Mouse (Mus musculus) liver, embryonic 11.5 days (tissue): Measurements from ENCODE around the gene Krt20. TPM values are rescaled to one million over a fixed set of nuclear protein-coding genes. Genes with fewer than 3 reads are reported as not detected.

ENCODE experiments used
- ATAC-seq: fragments of 200-750 bp; cut with Nextera tagmentation; replicated peaks from 2 replicates; pipeline ENCODE4 v1.8.0; 2017; ENCODE audit warnings: moderate number of reproducible peaks, mild to moderate bottlenecking, moderate TSS enrichment, moderate library complexity; ENCODE audit not compliant: low FRiP score
- DNase-seq: peaks from one replicate; pipeline ENCODE4 v3.0.0-alpha.2; 2017; ENCODE audit warnings: low spot score
- H3K27ac ChIP-seq: fragments of 300-500 bp; sonication (generic); 2 replicates; pipeline ENCODE4 v1.5.1; 2014; ENCODE audit warnings: mild to moderate bottlenecking, low read depth, low read length, control low read depth
- H3K27me3 ChIP-seq: fragments of 300-500 bp; sonication (generic); replicated peaks from 2 replicates; pipeline ENCODE4 v1.6.1; 2014; ENCODE audit warnings: low read length, mixed read lengths; ENCODE audit not compliant: control insufficient read depth, insufficient read depth
- H3K36me3 ChIP-seq: fragments of 300-500 bp; sonication (generic); 2 replicates; pipeline ENCODE4 v1.6.1; 2014; ENCODE audit warnings: mild to moderate bottlenecking, low read length, moderate library complexity, mixed read lengths; ENCODE audit not compliant: control insufficient read depth, insufficient read depth
- H3K4me1 ChIP-seq: fragments of 300-500 bp; sonication (generic); replicated peaks from 2 replicates; pipeline ENCODE4 v1.6.1; 2014; ENCODE audit warnings: low read length, mixed read lengths; ENCODE audit not compliant: control insufficient read depth, insufficient read depth
- H3K4me2 ChIP-seq: fragments of 300-500 bp; sonication (generic); 2 replicates; pipeline ENCODE4 v1.6.1; 2014; ENCODE audit warnings: mild to moderate bottlenecking, control low read depth, moderate library complexity
- H3K4me3 ChIP-seq: fragments of 300-500 bp; sonication (generic); 2 replicates; pipeline ENCODE4 v1.5.1; 2014; ENCODE audit warnings: low read depth, low read length, control low read depth
- H3K9ac ChIP-seq: fragments of 300-500 bp; sonication (generic); 2 replicates; pipeline ENCODE4 v1.6.1; 2014; ENCODE audit warnings: low read depth, low read length, control low read depth
- H3K9me3 ChIP-seq: fragments of 300-500 bp; sonication (generic); 2 replicates; pipeline ENCODE4 v1.6.1; 2016; ENCODE audit warnings: low read length, inconsistent platforms, mixed read lengths; ENCODE audit not compliant: control insufficient read depth
- WGBS: fragments of 180-500 bp; shearing (Covaris S2); extraction: QIAGEN DNeasy Blood & Tissue Kit; methylation state at CpG from one replicate; pipeline ENCODE4 v1.1.7; 2014; 5-methylcytosine and 5-hydroxymethylcytosine counted together
- polyA plus RNA-seq: library from polyadenylated mRNA; unstranded; fragments of >200 nt; fragmentation: Nextera tagmentation; extraction: Ambion mirVana; gene quantifications from 2 replicates; pipeline ENCODE4 v1.2.1, GENCODE M21; 2014

The Krt20 gene
- polyA plus RNA-seq, 1 experiment from 2014 or later = 32.1 TPM

DNA sequence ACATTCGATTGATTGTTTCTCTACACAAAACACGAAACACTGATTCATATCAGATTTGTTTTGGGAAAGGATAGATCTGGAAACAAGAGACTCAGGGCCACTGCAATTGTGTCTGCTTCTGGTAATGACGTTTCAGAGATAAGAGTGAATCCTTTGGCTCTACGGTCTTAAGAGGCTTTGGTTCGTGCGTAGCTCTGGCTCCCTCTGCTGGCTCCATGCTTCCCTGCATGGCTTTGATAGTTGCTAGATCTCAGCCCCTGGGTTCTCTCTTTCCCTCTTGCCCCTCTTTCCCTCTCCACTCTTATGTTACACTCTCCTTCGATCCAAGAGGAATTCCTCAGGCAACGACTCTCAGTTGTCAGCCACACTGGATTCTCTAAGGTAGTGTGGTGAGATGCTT, 25.2 kb upstream of the Krt20 start:
- H3K27me3 ChIP-seq = no peaks in the 10 kb centered on the region
- ATAC-seq (no peak), DNase-seq (peak; percentile 47)
- no peaks in the 10 kb centered on the region for H3K4me1 ChIP-seq
- H3K4me2 ChIP-seq = no peak overlapping the region
- H3K9ac ChIP-seq = no peak overlapping the region
- no peaks in the 10 kb centered on the region for H3K36me3 ChIP-seq
- H3K4me3 ChIP-seq = no peak overlapping the region
- H3K9me3 ChIP-seq = no peaks in the 10 kb centered on the region
- WGBS = 12% methylated on average over 8 of the region's 8 CpGs
- H3K27ac ChIP-seq = no peak overlapping the region

DNA sequence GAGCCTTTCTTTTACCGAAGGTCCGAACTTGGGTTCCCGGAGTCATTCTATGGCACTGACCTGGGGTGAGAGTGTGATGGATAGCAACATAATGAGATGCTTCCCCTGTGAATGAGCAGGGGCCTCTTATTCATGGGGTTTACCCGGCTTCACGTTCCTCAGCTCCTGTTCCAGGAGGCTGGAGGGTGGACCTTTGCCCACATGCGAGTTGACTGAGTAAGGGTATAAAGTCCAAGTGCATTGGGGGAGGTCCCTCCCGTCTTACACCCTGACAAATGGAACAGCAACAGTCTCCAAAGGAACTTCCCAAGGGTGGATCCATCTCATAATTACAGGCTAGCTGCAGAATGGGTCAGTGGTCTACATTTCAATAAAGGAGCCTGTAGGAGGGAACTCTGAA, 23.8 kb upstream of the Krt20 start:
- ATAC-seq (no peak), DNase-seq (no peak)
- H3K4me1 ChIP-seq = no peaks in the 10 kb centered on the region
- no peaks in the 10 kb centered on the region for H3K9me3 ChIP-seq
- no peaks in the 10 kb centered on the region for H3K36me3 ChIP-seq
- no peak overlapping the region for H3K9ac ChIP-seq
- H3K27me3 ChIP-seq = no peaks in the 10 kb centered on the region
- 72% methylated on average over 7 of the region's 7 CpGs for WGBS
- no peak overlapping the region for H3K4me3 ChIP-seq
- H3K4me2 ChIP-seq = no peak overlapping the region
- H3K27ac ChIP-seq = no peak overlapping the region

DNA sequence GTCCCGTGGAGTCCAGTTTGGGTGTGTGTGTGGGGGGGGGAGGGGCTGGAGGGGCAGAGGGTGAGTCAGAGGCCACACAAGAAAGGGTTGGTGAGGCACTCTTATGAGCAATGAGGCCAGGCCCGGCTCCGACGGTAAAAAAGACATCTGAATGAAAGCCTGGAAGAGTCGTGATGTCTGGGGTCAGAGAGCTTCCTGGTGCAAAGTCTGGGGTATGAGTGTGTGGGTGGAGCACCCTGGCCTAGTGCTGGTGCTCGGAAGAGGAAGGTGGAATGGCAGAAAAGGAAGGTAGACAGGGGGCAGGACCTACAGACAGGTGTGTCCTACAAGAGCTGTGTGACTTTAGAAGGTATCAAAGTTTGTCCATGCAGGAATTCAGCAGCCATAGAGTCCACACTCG, 20.9 kb upstream of the Krt20 start:
- Histone ChIP-seq H3K4me3 (no peak overlapping the region), H3K9ac (no peak overlapping the region), H3K27ac (no peak overlapping the region), H3K36me3 (no peaks in the 10 kb centered on the region), H3K9me3 (no peaks in the 10 kb centered on the region), H3K27me3 (no peaks in the 10 kb centered on the region), H3K4me1 (no peaks in the 10 kb centered on the region), H3K4me2 (no peak overlapping the region)
- ATAC-seq = no peak
- WGBS = 58% methylated on average over 7 of the region's 7 CpGs
- no peak for DNase-seq

DNA sequence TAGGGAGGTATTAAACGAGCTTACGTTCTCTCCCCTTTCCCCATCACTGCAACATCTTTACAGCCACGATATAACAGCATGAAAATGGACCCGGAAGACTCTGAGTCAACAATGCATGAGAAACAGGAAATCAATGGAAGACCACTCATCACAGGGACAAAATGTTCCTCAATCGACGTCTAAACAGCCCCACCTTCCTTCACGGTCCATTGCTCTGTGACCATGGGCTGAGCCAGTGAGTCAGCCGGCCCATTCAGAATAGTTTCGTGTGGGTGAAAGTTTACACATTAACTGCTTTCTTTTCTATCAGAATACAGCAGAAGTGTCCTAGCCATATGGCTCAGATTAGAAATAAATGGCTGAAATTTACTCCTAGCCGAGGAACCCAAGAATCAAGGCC, 16.8 kb upstream of the Krt20 start:
- Histone ChIP-seq H3K27ac (no peak overlapping the region), H3K27me3 (no peaks in the 10 kb centered on the region), H3K9me3 (no peaks in the 10 kb centered on the region), H3K4me1 (no peaks in the 10 kb centered on the region), H3K4me3 (no peak overlapping the region), H3K36me3 (no peaks in the 10 kb centered on the region), H3K9ac (no peak overlapping the region), H3K4me2 (no peak overlapping the region)
- no peak for ATAC-seq
- DNase-seq = no peak
- WGBS = 75% methylated on average over 10 of the region's 10 CpGs

DNA sequence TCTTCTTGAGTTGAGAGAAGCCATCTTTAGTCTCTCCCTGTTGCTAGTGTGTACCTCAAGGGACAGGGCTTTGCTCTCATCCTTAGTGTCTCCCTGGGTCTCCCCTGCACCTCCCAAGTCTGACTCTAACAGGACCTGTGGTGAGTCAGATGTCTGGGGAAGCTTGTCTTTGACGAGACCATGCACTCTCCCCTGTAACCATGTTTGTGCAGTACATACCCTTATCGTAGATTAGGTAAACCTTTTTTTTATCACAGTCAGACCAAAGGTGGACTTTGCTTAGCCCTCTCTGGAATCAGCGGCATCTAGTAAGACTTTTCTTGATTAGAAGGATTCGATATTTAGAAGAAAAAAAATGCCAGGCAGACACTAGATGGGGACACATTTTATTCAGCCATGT, 16.1 kb upstream of the Krt20 start:
- Histone ChIP-seq H3K36me3 (no peaks in the 10 kb centered on the region), H3K9me3 (no peaks in the 10 kb centered on the region), H3K4me1 (peaks cover 1% of the 10 kb centered on the region), H3K9ac (no peak overlapping the region), H3K4me3 (no peak overlapping the region), H3K27me3 (no peaks in the 10 kb centered on the region), H3K4me2 (no peak overlapping the region), H3K27ac (no peak overlapping the region)
- 71% methylated on average over 4 of the region's 4 CpGs for WGBS
- no peak for ATAC-seq
- no peak for DNase-seq

DNA sequence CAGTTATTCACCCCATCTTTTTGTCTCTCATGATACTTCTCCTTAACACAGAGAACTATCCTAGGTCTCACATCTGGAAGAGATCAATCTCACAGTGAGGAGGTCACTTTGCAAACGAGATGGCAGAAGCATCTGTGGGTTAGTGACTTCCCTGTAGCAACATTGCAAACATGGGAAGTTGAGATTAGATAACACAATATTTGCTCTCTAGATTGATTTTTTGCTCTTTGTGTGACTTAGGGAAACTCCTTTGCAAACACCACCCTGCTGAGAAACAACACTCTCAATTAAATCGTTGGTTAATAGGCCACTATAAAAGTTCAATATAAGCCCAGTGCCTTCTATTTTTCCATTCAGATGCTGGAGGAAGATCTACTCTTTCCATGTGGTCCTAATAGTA, 10.8 kb upstream of the Krt20 start:
- H3K9ac ChIP-seq = no peak overlapping the region
- H3K4me2 ChIP-seq = no peak overlapping the region
- no peaks in the 10 kb centered on the region for H3K9me3 ChIP-seq
- peaks cover 3% of the 10 kb centered on the region for H3K4me1 ChIP-seq
- no peak overlapping the region for H3K4me3 ChIP-seq
- ATAC-seq (no peak), DNase-seq (no peak)
- H3K27ac ChIP-seq = no peak overlapping the region
- WGBS = 49% methylated on average over 2 of the region's 2 CpGs
- no peaks in the 10 kb centered on the region for H3K27me3 ChIP-seq
- no peaks in the 10 kb centered on the region for H3K36me3 ChIP-seq

DNA sequence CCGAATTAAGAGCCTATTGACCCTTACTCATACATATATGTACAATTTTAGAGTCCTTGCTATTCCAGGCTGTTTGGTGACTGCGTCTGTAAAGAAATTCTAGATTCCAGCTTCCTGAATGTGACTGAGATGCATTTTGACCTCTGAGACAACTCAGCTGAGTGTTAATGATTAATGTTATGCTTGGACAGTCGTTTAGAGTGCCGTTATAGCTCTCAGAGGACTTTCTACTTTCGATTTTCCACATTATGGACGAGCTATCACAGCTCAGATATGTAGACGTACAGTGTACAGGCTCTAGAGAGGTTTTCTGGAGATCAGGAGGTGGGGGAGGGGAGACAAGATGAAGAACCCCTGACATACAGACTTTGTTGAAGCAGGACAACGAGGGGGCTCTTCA, 3.3 kb upstream of the Krt20 start:
- H3K9me3 ChIP-seq = no peaks in the 10 kb centered on the region
- H3K9ac ChIP-seq = no peak overlapping the region
- H3K36me3 ChIP-seq = no peaks in the 10 kb centered on the region
- no peak for DNase-seq
- H3K4me2 ChIP-seq = peak overlapping the region; percentile 26
- no peak overlapping the region for H3K4me3 ChIP-seq
- no peak for ATAC-seq
- WGBS = 48% methylated on average over 8 of the region's 8 CpGs
- H3K27me3 ChIP-seq = no peaks in the 10 kb centered on the region
- no peaks in the 10 kb centered on the region for H3K4me1 ChIP-seq
- H3K27ac ChIP-seq = no peak overlapping the region; the same call in 1 of the 2 replicates

DNA sequence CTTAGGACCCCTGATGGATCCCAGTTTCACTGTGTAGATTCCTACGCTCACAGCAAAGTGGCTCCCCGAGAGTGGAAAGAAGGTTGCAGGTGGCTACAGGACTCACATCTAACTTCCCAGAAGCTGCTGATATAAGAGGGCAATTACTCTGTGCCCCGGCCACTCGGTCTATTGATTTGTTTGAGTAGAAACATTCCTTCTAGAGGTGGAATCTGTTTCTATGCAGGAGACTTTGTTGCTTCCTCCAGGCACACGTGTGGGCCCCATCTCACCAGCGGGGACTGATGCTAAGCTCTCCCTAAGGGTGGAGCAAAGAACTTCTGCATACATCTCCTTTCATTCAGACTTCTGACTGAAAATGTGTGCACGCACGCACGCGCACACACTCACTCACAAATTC, 1.5 kb upstream of the Krt20 start:
- Histone ChIP-seq H3K36me3 (no peaks in the 10 kb centered on the region), H3K27ac (no peak overlapping the region; the same call in 1 of the 2 replicates), H3K27me3 (no peaks in the 10 kb centered on the region), H3K9ac (no peak overlapping the region), H3K4me1 (no peaks in the 10 kb centered on the region), H3K9me3 (no peaks in the 10 kb centered on the region), H3K4me3 (no peak overlapping the region), H3K4me2 (no peak overlapping the region)
- ATAC-seq = no peak
- DNase-seq = no peak
- 63% methylated on average over 10 of the region's 10 CpGs for WGBS

DNA sequence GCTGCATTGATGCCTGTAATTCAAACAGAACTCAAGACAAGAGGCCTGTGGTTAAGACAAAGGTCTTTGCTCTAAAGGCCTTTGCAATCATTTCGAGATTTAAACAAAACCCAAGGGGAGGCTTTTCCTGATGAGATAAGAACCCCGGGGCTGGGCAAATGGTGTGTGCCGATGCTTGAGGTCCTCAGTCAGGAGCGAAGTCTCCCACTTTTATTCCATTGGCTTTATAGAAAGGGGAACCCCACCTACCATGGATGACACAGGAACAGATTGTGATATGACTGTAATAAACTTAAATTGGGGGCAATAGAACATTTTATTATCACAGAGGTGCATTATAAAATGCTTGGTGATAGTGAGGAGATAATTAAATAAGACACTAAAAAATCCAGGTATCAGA, 1.3 kb downstream of the Krt20 start:
- Histone ChIP-seq H3K27ac (no peak overlapping the region), H3K4me3 (peak overlapping the region; percentile 6; the same call in 1 of the 2 replicates), H3K4me2 (peak overlapping the region; percentile 44), H3K36me3 (no peaks in the 10 kb centered on the region), H3K9me3 (no peaks in the 10 kb centered on the region), H3K27me3 (no peaks in the 10 kb centered on the region), H3K9ac (no peak overlapping the region), H3K4me1 (no peaks in the 10 kb centered on the region)
- no peak for ATAC-seq
- 55% methylated on average over 4 of the region's 4 CpGs for WGBS
- no peak for DNase-seq
